Mouse (Mus musculus): Measurements from ENCODE around the gene Iffo2. TPM values are rescaled to one million over a fixed set of nuclear protein-coding genes. Genes with fewer than 3 reads are reported as not detected.
A peak's percentile ranks its signal among the peaks of the same experiment; 100 is the strongest.

Iffo2 gene
- polyA plus RNA-seq, 1 experiment, result 9.5 TPM

DNA sequence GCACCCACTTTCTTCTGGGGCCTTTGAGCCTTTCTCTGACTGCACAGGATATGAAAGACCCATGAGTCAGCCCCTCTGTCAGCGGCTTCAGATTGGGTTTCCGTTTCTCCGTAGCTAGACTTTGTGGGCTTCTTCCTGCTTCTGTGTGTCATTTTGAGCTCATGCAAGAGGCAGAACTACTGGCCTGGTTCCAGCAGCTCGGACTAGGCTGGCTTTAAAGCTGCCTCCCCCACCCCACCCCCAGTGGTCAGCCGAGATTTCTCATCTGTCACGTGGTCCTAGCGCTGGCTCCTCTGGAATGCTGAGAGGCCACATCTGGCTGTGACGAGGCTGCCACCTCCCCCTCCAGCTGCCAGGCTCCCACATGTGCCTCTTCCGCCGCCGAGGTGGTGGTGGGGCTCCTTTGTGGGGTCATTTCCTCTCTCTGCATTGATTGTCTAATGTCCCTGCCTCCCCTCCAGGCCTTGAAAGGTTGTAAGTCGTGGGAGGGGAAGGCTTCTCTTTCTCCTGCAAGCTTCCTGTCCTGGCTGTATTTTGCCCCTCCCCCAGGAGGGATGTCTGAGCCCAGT lies 68.7 kb downstream of the Iffo2 start:
- H3K27ac ChIP-seq (ENCODE audit: insufficient read depth, low read depth, low read length), result peak overlapping the region; percentile 92
- H3K4me1 ChIP-seq (ENCODE audit: control insufficient read depth, insufficient read depth, low read length), result peaks cover 60% of the 10 kb centered on the region
- peak overlapping the region; percentile 48 for H3K4me3 ChIP-seq (ENCODE audit: insufficient read depth, low read length)
- TF ChIP-seq CTCF (IDR thresholded peaks at IDR 0.05; ENCODE audit: low read depth, low read length) (no peak), POLR2A (IDR thresholded peaks at IDR 0.05; ENCODE audit: borderline replicate concordance, low read depth, low read length) (no peak)

- Histone ChIP-seq H3K27ac (ENCODE audit: insufficient read depth, low read depth, low read length) (peak overlapping the region; percentile 94), H3K4me3 (ENCODE audit: insufficient read depth, low read length) (peak overlapping the region; percentile 19), H3K4me1 (ENCODE audit: control insufficient read depth, insufficient read depth, low read length) (peaks cover 57% of the 10 kb centered on the region)
- TF ChIP-seq POLR2A (IDR thresholded peaks at IDR 0.05; ENCODE audit: borderline replicate concordance, low read depth, low read length) (no peak), CTCF (IDR thresholded peaks at IDR 0.05; ENCODE audit: low read depth, low read length) (no peak)
Measured at GRCm38 (mm10) chr4:139601519-139602356, 71.4 kb downstream of the Iffo2 start.

DNA sequence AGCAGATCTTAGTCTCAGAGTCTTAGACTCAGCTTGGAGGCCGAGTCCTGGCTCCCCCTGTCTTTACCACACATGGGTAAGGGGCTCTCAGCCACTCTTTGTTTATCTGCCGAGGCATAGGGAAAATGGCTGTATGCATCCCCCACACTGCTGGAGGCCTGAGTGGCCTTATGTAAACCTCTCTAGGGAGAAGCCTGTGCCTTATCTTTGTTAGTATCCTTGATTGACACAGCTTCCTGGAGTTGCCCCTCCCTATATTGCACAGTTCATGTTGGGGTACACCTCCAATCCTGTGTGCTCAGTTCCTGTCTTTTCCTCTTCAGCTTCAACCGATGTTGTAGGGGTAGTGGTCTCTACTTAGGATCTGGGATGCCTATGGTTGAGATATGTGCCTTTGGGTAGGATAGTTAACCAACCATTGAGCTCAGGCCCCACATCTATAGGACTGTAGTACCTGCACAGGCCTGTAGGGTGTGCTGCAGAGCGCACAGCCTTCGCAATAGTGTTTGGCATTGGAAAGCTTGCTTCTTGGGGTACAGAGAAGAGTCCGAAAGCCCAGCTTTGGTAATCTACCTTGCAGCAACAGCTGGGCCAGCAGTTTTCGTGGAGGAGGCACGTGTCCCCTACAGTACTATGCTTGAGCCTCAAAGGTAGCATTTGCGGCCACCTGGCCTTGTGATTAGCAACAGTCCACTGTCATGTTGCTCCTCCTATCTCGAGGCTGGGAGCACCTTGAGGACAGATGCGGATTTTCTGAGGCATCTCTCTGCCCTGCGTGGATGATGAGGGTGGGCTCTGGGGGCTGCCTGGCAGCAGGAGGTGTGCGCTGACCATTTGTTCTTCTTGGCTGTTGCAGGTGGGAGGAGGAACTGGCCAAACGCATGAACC lies 72.3 kb downstream of the Iffo2 start, which contains the start of gene Gm21969:
TSS of gene Gm21969 (plus strand) at position 830 of the 888 bp plus-strand sequence.
- peak within 1 kb of the TSS; percentile 94 for H3K27ac ChIP-seq (ENCODE audit: insufficient read depth, low read depth, low read length)
- TF ChIP-seq POLR2A (IDR thresholded peaks at IDR 0.05; ENCODE audit: borderline replicate concordance, low read depth, low read length), result no peak
- TF ChIP-seq CTCF (IDR thresholded peaks at IDR 0.05; ENCODE audit: low read depth, low read length), result peak; percentile 49; the same call in 1 of the 2 replicates
- H3K4me1 ChIP-seq (ENCODE audit: control insufficient read depth, insufficient read depth, low read length), result peaks cover 49% of the 10 kb centered on the region

DNA sequence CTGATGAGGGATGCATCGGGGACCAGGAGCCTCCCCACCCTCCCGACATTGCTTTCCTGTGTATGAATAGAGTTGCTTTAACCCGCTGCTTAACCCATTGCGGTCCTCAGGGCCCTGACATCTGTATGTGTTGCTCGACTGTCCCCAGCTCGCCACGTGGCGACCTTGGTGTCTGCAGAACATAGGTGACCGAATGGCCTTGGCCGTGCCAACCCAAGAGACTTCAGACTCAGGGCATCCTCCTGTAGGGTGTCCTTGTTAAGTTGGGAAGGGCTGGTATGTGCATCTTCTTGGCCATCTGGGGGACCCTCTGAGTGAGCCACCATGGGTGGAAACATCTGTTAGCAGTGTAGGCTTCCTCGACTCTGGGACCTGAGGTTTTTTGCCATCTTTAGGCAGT lies 74.9 kb downstream of the Iffo2 start:
- TF ChIP-seq POLR2A (IDR thresholded peaks at IDR 0.05; ENCODE audit: borderline replicate concordance, low read depth, low read length), result no peak
- TF ChIP-seq CTCF (IDR thresholded peaks at IDR 0.05; ENCODE audit: low read depth, low read length), result no peak

More for the DNA sequence above, 72.3 kb downstream of the Iffo2 start, which contains the start of gene Gm21969:
- H3K4me3 ChIP-seq (ENCODE audit: insufficient read depth, low read length), result peak within 1 kb of the TSS; percentile 19

DNA sequence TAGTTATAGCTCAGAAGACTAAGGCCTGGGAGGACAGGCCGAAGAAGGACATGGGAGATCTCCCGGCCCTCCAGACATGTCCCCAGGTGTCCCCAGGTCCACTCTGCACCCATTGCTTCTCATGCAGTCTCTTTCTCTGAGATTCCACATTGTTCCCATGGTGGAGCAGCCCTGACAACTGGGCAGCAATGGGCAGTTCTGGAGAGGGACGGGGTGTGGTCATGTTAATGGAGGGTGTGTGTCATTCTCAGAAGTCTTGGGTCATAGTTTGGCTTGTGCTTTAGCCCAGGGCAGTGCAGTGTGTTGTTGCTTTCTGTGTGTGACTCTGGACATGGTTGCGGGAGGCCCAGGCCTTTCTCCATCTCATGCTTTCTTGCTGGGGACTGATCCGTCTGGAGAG lies 76.4 kb downstream of the Iffo2 start:
- TF ChIP-seq CTCF (IDR thresholded peaks at IDR 0.05; ENCODE audit: low read depth, low read length) (no peak), POLR2A (IDR thresholded peaks at IDR 0.05; ENCODE audit: borderline replicate concordance, low read depth, low read length) (no peak)
- H3K27ac ChIP-seq (ENCODE audit: insufficient read depth, low read depth, low read length), result no peak overlapping the region
- peaks cover 37% of the 10 kb centered on the region for H3K4me1 ChIP-seq (ENCODE audit: control insufficient read depth, insufficient read depth, low read length)
- no peak overlapping the region for H3K4me3 ChIP-seq (ENCODE audit: insufficient read depth, low read length)

More for the DNA sequence above, 74.9 kb downstream of the Iffo2 start:
- H3K4me1 ChIP-seq (ENCODE audit: control insufficient read depth, insufficient read depth, low read length), result peaks cover 46% of the 10 kb centered on the region
- no peak overlapping the region for H3K27ac ChIP-seq (ENCODE audit: insufficient read depth, low read depth, low read length)
- no peak overlapping the region for H3K4me3 ChIP-seq (ENCODE audit: insufficient read depth, low read length)

GRCm38 (mm10) chr4:139608975-139609374 lies 78.6 kb downstream of the Iffo2 start:
- TF ChIP-seq CTCF (IDR thresholded peaks at IDR 0.05; ENCODE audit: low read depth, low read length) (no peak), POLR2A (IDR thresholded peaks at IDR 0.05; ENCODE audit: borderline replicate concordance, low read depth, low read length) (no peak)
- Histone ChIP-seq H3K27ac (ENCODE audit: insufficient read depth, low read depth, low read length) (0 out of 2 replicates have a peak overlapping the region, but pooled peaks have one; percentile 33), H3K4me1 (ENCODE audit: control insufficient read depth, insufficient read depth, low read length) (peaks cover 24% of the 10 kb centered on the region), H3K4me3 (ENCODE audit: insufficient read depth, low read length) (no peak overlapping the region)

DNA sequence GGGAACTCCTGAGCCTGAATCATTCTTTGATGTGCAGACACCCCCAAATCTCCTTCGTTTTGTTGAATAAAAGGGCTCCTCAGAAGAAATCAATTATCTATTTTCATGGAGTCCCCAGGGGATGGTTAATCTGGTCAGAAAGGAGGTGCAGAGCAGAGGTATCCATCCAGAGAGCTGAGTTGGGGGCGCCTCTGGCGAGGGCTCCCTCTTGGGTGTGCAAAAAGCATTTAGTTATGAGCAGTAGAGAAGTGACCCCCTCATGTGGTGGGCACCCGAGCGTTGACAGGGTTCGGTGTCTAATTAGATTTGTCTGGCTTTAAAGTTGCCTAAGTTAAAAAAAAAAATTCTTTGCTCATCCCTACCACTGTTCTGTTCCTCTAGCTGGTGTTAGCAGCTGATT lies 80.6 kb downstream of the Iffo2 start:
- TF ChIP-seq POLR2A (IDR thresholded peaks at IDR 0.05; ENCODE audit: borderline replicate concordance, low read depth, low read length) (no peak), CTCF (IDR thresholded peaks at IDR 0.05; ENCODE audit: low read depth, low read length) (no peak)
- H3K4me1 ChIP-seq (ENCODE audit: control insufficient read depth, insufficient read depth, low read length), result peaks cover 33% of the 10 kb centered on the region
- H3K4me3 ChIP-seq (ENCODE audit: insufficient read depth, low read length), result no peak overlapping the region
- H3K27ac ChIP-seq (ENCODE audit: insufficient read depth, low read depth, low read length), result no peak overlapping the region

- Histone ChIP-seq H3K27ac (ENCODE audit: insufficient read depth, low read depth, low read length) (no peak overlapping the region), H3K4me3 (ENCODE audit: insufficient read depth, low read length) (no peak overlapping the region), H3K4me1 (ENCODE audit: control insufficient read depth, insufficient read depth, low read length) (peaks cover 31% of the 10 kb centered on the region)
- no peak for TF ChIP-seq POLR2A (IDR thresholded peaks at IDR 0.05; ENCODE audit: borderline replicate concordance, low read depth, low read length)
- TF ChIP-seq CTCF (IDR thresholded peaks at IDR 0.05; ENCODE audit: low read depth, low read length), result peak; percentile 99
Measured at GRCm38 (mm10) chr4:139611542-139611953, 81.2 kb downstream of the Iffo2 start.

DNA sequence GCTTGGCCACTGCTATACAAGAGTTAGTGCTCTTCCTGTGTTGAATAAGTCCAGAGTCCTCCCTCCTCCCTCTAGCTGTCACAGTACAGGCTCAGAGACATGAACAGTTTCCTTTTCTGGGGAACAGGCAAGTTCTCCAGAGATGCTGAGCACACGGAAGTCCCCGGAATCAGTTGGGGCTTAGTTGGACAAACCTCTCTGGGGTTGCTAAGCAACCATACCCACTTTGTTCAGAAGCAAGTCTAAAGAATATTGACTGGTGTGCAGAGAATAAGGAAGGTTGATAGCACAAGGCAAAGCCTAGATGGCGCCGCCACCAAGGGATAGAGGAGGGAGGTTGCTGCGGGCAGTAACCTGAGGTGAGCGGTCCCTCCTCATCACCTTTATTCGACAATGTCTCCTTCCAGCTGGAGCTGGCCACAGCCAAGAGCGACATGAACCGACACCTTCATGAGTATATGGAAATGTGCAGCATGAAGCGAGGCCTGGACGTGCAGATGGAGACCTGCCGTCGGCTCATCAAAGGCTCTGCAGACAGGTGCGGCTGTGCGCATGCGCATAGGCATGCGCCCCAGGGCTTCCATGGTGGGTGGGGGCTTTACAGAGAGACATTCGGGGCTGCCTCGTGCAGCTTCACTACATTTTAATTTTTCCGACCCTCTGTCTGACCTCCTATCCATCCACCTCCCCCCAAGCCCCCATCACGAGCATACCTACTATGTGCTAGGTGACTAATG lies 84.3 kb downstream of the Iffo2 start:
- Histone ChIP-seq H3K4me1 (ENCODE audit: control insufficient read depth, insufficient read depth, low read length) (peaks cover 23% of the 10 kb centered on the region), H3K27ac (ENCODE audit: insufficient read depth, low read depth, low read length) (no peak overlapping the region), H3K4me3 (ENCODE audit: insufficient read depth, low read length) (no peak overlapping the region)
- TF ChIP-seq POLR2A (IDR thresholded peaks at IDR 0.05; ENCODE audit: borderline replicate concordance, low read depth, low read length), result no peak
- TF ChIP-seq CTCF (IDR thresholded peaks at IDR 0.05; ENCODE audit: low read depth, low read length), result no peak

Measured in bone marrow macrophage, adult 2 months (primary cell).